Mouse (Mus musculus) embryonic fibroblast, embryonic 13.5 days (primary cell): ENCODE measurements around the gene Ube2g2. TPM values are rescaled to one million over a fixed set of nuclear protein-coding genes. Genes with fewer than 3 reads are reported as not detected.

Experiments used
- H3K27ac ChIP-seq: 2 replicates; pipeline ENCODE4 v1.5.1; 2012; ENCODE audit warnings: low read length, control low read depth, inconsistent platforms; ENCODE audit not compliant: insufficient read depth
- H3K4me1 ChIP-seq: 2 replicates; pipeline ENCODE4 v1.6.1; 2011; ENCODE audit warnings: low read length; ENCODE audit not compliant: control insufficient read depth, insufficient read depth
- H3K4me3 ChIP-seq: 2 replicates; pipeline ENCODE4 v1.5.1; 2011; ENCODE audit warnings: mild to moderate bottlenecking, control low read depth, low read length; ENCODE audit not compliant: insufficient read depth
- CTCF ChIP-seq: IDR thresholded peaks from 2 replicates; pipeline ENCODE4 v1.5.1; 2011; ENCODE audit warnings: mild to moderate bottlenecking, control low read depth, low read length, moderate library complexity, borderline replicate concordance; ENCODE audit not compliant: insufficient read depth
- POLR2A ChIP-seq: IDR thresholded peaks from 2 replicates; pipeline ENCODE4 v1.6.1; 2011; ENCODE audit warnings: low read depth, mild to moderate bottlenecking, control low read depth, low read length, moderate library complexity
- polyA plus RNA-seq: library from polyadenylated mRNA; stranded (reverse); fragments of >200 nt; gene quantifications from 2 replicates; pipeline ENCODE4 v1.2.4, GENCODE M21; 2011; ENCODE audit warnings: low read depth; ENCODE audit not compliant: missing spikeins, insufficient read length

The Ube2g2 gene
- polyA plus RNA-seq, 1 experiment, result 62.1 TPM

DNA sequence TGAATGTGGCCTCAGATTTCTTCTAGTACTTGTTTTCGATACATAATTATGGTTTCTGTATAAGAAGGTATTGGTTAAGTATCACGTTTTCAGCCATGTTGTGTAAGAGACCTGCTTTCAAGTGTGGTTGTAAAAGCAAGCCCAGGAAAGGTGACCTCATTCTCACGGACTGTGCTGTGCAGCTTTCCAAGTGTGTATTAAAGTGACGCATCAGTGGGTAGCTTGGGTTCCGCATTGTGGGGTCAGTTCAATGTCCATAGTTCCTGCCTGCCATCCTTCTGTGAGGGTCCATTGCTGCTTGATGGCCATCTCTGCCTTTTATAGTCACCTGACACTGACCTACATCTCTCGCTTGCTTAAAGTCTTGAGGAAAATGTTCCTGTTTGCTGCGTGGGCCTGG is 5.1 kb upstream of the Ube2g2 start:
- no peak for TF ChIP-seq CTCF
- no peak for TF ChIP-seq POLR2A
- Histone ChIP-seq H3K4me1 (no peaks in the 10 kb centered on the region), H3K27ac (no peak overlapping the region), H3K4me3 (no peak overlapping the region)

- no peak for TF ChIP-seq CTCF
- no peak for TF ChIP-seq POLR2A
- Histone ChIP-seq H3K27ac (peak overlapping the region; percentile 74), H3K4me1 (peaks cover 20% of the 10 kb centered on the region), H3K4me3 (no peak overlapping the region)
Observed at GRCm38 (mm10) chr10:77621546-77621945, 529 bp upstream of the Ube2g2 start.

DNA sequence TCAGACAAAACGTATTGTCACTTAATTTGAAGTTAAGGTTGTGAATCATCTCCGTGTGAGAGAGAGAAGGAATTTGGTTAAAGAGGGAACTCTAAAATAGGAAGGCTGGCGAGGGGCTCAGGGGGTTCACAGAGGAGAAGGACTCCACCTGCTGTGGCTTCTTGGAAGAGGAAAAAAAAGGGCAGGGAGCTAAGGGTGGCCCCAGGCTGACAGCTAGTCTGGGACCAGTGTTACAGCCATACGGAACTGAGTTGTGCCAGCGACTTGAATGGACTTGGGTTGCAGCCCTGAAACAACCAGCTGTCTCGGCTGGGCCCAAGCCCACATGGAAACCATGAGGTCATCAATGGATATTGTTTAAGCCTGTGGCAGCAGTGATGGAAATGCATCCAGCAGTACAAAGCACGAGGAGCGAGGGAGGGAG is 1.0 kb downstream of the Ube2g2 start:
- peak overlapping the region; percentile 81 for H3K27ac ChIP-seq
- H3K4me3 ChIP-seq, result peak overlapping the region; percentile 99
- peaks cover 24% of the 10 kb centered on the region for H3K4me1 ChIP-seq

DNA sequence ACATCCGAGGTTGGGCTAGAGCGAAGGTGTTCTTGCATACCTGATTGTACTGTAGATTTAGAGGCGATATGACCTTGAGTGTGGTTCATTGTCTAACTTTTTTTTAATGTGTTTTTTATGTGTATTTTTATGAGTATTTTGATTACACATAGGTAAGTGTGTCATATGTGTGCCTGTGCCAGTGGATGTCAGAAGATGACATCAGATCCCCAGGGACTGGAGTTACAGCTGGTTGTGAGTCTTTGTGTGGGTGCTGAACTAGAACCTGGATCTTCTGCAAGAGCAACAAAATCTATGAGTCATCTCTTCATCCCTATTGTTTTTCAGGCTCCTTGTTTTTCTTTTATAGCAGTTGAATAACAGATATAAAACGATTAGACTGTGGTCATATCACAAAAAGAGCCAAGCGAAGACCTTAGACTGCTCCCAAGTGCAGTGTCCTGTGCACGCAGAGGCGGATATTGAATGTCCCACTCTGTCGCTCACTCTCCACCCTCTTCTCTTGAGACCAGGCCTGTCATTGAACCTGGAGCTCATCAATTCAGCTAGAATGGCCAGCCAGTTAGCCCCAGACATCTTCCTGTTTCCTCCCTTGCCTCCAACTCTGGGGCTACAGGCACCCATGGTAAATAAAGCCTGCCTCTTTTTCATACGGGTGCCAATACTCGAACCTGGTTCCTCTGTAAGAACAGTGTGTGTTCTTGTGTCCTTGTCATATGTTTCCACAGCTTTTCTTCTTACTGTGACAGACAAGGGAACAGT is 1.7 kb downstream of the Ube2g2 start:
- H3K4me3 ChIP-seq, result peak overlapping the region; percentile 99; the same call in 1 of the 2 replicates
- H3K4me1 ChIP-seq, result peaks cover 24% of the 10 kb centered on the region
- TF ChIP-seq CTCF (no peak), POLR2A (no peak)
- H3K27ac ChIP-seq, result peak overlapping the region; percentile 81

More for the DNA sequence above, 1.0 kb downstream of the Ube2g2 start:
- TF ChIP-seq POLR2A (peak; percentile 53), CTCF (no peak)

DNA sequence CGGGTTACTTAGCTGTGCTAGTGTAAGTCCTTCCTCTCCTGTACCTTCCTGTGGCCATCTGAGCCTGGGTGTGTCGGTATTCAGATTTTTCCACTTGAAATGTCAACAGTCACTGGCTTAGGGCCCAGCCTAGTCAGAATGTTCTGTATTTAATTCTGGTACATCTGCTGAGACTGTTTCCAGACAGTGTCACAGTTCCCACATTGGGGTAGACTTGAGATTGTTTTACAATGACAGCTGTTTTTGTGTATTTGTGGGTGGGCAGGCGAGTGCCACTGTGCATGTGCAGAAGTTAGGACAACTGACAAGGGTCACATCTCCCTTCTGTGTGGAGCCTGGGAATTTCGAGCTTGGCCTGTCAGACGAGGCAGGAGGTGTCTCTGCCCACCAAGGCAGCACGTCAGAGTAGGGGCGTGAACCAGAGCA is 2.5 kb downstream of the Ube2g2 start:
- Histone ChIP-seq H3K4me1 (peaks cover 24% of the 10 kb centered on the region), H3K4me3 (no peak overlapping the region), H3K27ac (peak overlapping the region; percentile 64)
- TF ChIP-seq POLR2A, result 0 out of 2 replicates have a peak, but pooled peaks have one; percentile 22
- TF ChIP-seq CTCF, result no peak

DNA sequence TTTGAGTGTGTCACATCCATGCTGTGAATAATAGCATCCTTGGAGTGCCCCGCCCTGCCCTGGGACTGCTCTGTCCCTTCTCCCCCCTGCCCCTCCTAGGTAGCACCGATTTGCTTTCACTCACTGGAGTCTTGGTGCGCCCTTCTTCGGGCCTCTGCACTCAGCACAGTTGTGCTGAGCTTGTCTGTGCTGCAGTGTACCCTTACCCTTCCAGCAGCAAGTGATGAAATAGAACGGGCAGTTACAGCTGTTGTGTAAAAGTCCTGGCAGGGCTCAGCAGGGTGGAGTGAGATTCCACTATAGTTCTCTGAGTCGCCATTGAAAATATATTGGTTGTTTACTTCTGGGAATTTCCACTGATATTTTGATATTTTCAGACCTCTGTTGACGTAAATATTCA is 4.0 kb downstream of the Ube2g2 start:
- no peak for TF ChIP-seq CTCF
- no peak for TF ChIP-seq POLR2A
- H3K27ac ChIP-seq, result no peak overlapping the region
- no peak overlapping the region for H3K4me3 ChIP-seq
- peaks cover 24% of the 10 kb centered on the region for H3K4me1 ChIP-seq

GRCm38 (mm10) chr10:77626591-77626990 is 4.5 kb downstream of the Ube2g2 start:
- TF ChIP-seq POLR2A, result no peak
- no peak for TF ChIP-seq CTCF

GRCm38 (mm10) chr10:77627497-77627896 is 5.4 kb downstream of the Ube2g2 start:
- H3K4me3 ChIP-seq, result no peak overlapping the region
- H3K27ac ChIP-seq, result no peak overlapping the region
- peak; percentile 98 for TF ChIP-seq CTCF
- no peak for TF ChIP-seq POLR2A
- peaks cover 24% of the 10 kb centered on the region for H3K4me1 ChIP-seq

More at GRCm38 (mm10) chr10:77626591-77626990, 4.5 kb downstream of the Ube2g2 start:
- Histone ChIP-seq H3K4me1 (peaks cover 24% of the 10 kb centered on the region), H3K27ac (no peak overlapping the region), H3K4me3 (no peak overlapping the region)

DNA sequence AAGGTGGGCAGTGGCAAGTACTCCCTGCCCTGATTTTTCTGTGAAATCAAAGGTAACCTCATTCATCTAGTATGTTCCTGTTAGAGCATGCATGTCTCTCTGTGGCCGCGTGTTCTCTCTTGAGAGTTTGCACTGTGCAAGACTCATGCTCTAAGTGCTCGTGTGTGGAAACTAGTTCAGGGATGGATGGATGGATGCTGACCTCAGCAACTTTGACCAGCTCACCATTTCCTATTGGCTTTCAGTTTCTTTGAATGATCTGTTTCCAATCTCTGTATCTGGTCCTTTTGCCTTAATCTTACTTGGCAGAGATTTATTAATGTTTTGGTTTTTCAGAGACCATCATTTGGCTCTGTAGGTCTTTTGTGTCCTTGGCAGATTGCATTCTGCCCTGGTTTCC is 7.1 kb downstream of the Ube2g2 start:
- TF ChIP-seq POLR2A (no peak), CTCF (no peak)
- Histone ChIP-seq H3K4me3 (no peak overlapping the region), H3K4me1 (peaks cover 20% of the 10 kb centered on the region), H3K27ac (no peak overlapping the region)

DNA sequence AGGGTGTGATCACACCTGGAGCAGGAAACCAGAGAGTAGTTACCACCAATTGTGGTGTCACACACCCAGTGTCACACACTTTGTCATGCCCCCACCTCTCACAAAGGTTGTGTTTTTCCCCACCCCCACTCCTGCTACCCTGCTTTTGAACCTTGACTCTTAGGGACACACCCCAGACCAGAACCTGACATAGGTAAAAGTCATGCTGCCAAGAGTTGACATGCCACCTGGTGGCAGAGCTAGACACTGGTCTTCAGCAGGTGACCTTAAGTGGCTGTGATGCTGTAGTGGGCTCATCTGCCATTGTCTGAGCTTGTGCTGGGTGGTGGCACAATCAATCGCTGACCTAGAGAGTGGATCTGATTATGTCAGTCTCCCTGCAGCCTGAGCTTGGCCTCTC is 7.9 kb downstream of the Ube2g2 start:
- Histone ChIP-seq H3K27ac (no peak overlapping the region), H3K4me3 (no peak overlapping the region), H3K4me1 (peaks cover 15% of the 10 kb centered on the region)
- TF ChIP-seq CTCF (no peak), POLR2A (no peak)
